Mouse (Mus musculus) forebrain, postnatal 0 days (tissue): ENCODE data around the gene Mcur1. TPM values are rescaled to one million over a fixed set of nuclear protein-coding genes. Genes with fewer than 3 reads are reported as not detected.

Source experiments
- ATAC-seq: fragments of 200-750 bp; cut with Nextera tagmentation; 2 replicates; pipeline ENCODE4 v1.8.0; 2017; ENCODE audit warnings: mild to moderate bottlenecking, moderate library complexity
- DNase-seq: peaks from one replicate; pipeline ENCODE4 v3.0.0-alpha.2; 2015
- H3K27ac ChIP-seq: fragments of 300-500 bp; sonication (generic); 2 replicates; pipeline ENCODE4 v1.5.1; 2014; ENCODE audit warnings: low read depth, mild to moderate bottlenecking, antibody characterized with exemption, low read length, moderate library complexity, mixed read lengths
- H3K27me3 ChIP-seq: fragments of 300-500 bp; sonication (generic); 2 replicates; pipeline ENCODE4 v1.6.1; 2014; ENCODE audit warnings: mild to moderate bottlenecking, low read length, mixed read lengths; ENCODE audit not compliant: insufficient read depth
- H3K36me3 ChIP-seq: fragments of 300-500 bp; sonication (generic); 2 replicates; pipeline ENCODE4 v1.6.1; 2014; ENCODE audit warnings: mild to moderate bottlenecking, moderate library complexity; ENCODE audit not compliant: insufficient read depth
- H3K4me1 ChIP-seq: fragments of 300-500 bp; sonication (generic); 2 replicates; pipeline ENCODE4 v1.6.1; 2014; ENCODE audit warnings: antibody characterized with exemption; ENCODE audit not compliant: insufficient read depth
- H3K4me2 ChIP-seq: fragments of 300-500 bp; sonication (generic); 2 replicates; pipeline ENCODE4 v1.6.1; 2014; ENCODE audit warnings: low read depth, mild to moderate bottlenecking, moderate library complexity
- H3K4me3 ChIP-seq: fragments of 300-500 bp; sonication (generic); 2 replicates; pipeline ENCODE4 v1.5.1; 2014; ENCODE audit warnings: low read depth, low read length, mixed read lengths
- H3K9ac ChIP-seq: fragments of 300-500 bp; sonication (generic); 2 replicates; pipeline ENCODE4 v1.6.1; 2014; ENCODE audit warnings: mild to moderate bottlenecking
- H3K9me3 ChIP-seq: fragments of 300-500 bp; sonication (generic); 2 replicates; pipeline ENCODE4 v1.6.1; 2016; ENCODE audit warnings: low read length
- CTCF ChIP-seq: sonication (generic); IDR thresholded peaks from 2 replicates; pipeline ENCODE4 v1.5.1; 2016; ENCODE audit warnings: antibody characterized with exemption, control low read depth, low read depth
- WGBS: fragments of 180-500 bp; shearing (Covaris S2); extraction: QIAGEN DNeasy Blood & Tissue Kit; methylation state at CpG from one replicate; pipeline ENCODE4 v1.1.7; 2014; 5-methylcytosine and 5-hydroxymethylcytosine counted together
- polyA plus RNA-seq: library from polyadenylated mRNA; unstranded; fragments of >200 nt; fragmentation: Nextera tagmentation; extraction: Ambion mirVana; gene quantifications from 2 replicates; pipeline ENCODE4 v1.2.1, GENCODE M21; 2015
- total RNA-seq: library from RNA; depleted of rRNA; stranded (reverse); fragments of >200 nt; gene quantifications from 2 replicates; pipeline ENCODE4 v1.2.3, GENCODE M21; 2014

The Mcur1 gene
- total and polyA plus RNA-seq, 2 experiments from 2014 or later, result 8.6 to 9.8 TPM

DNA sequence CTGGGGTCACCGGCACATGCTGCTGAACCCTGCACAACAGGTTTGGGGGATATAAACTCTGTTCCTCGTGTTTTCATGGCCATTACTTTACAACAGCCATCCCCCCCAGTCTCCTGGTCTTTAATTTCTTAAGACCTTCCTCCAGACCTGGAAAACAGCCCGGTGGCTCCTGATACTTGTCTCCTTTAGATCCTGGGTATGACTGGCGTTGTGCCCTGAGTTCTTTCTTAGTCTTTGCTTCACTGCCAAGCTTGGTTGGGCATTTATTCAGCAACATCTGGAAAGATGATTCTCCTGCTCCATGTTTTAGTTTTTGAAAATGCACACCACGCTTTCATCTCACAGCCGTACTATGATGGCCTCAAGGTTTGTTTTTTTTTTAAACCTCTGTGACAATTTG lies 40.7 kb downstream of the Mcur1 start:
- no peak for ATAC-seq
- no peak for DNase-seq
- H3K4me2 ChIP-seq, result no peak overlapping the region
- H3K9me3 ChIP-seq, result no peaks in the 10 kb centered on the region
- H3K27ac ChIP-seq, result no peak overlapping the region
- H3K36me3 ChIP-seq, result no peaks in the 10 kb centered on the region
- no peak for TF ChIP-seq CTCF
- 68% methylated on average over 6 of the region's 6 CpGs for WGBS
- no peaks in the 10 kb centered on the region for H3K27me3 ChIP-seq
- H3K9ac ChIP-seq, result no peak overlapping the region
- no peak overlapping the region for H3K4me3 ChIP-seq
- H3K4me1 ChIP-seq, result no peaks in the 10 kb centered on the region

- no peak for DNase-seq
- no peaks in the 10 kb centered on the region for H3K4me1 ChIP-seq
- ATAC-seq, result peak; percentile 25; the same call in 1 of the 2 replicates
- TF ChIP-seq CTCF, result no peak
- H3K9ac ChIP-seq, result no peak overlapping the region
- no peak overlapping the region for H3K27ac ChIP-seq
- 54% methylated on average over 8 of the region's 8 CpGs for WGBS
- H3K27me3 ChIP-seq, result no peaks in the 10 kb centered on the region
- no peaks in the 10 kb centered on the region for H3K9me3 ChIP-seq
- no peak overlapping the region for H3K4me2 ChIP-seq
- H3K4me3 ChIP-seq, result no peak overlapping the region
- no peaks in the 10 kb centered on the region for H3K36me3 ChIP-seq
These were observed 42.6 kb downstream of the Mcur1 start for GRCm38 (mm10) chr13:43517371-43517770.

DNA sequence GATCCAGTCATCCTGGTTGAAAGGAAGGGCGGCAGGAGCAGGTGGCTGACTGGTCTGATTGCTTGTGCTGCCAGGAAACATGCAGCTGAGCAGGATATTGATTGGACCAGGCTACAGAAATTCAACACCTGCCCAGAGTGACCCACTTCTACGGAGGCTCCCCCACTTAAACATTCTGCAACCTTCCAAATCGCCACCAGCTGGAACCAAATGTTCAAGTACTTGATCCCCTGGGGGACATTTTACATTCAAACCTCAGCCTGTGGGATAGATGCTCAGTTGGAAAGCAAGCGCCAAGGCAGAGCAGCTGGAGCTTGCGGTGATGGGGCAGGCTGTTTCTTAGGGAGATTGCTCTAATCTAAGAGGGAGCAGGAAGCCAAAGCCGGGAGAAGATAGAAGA lies 43.1 kb downstream of the Mcur1 start:
- 45% methylated on average over 6 of the region's 6 CpGs for WGBS
- DNase-seq, result no peak
- ATAC-seq, result peak; percentile 38; the same call in 1 of the 2 replicates

DNA sequence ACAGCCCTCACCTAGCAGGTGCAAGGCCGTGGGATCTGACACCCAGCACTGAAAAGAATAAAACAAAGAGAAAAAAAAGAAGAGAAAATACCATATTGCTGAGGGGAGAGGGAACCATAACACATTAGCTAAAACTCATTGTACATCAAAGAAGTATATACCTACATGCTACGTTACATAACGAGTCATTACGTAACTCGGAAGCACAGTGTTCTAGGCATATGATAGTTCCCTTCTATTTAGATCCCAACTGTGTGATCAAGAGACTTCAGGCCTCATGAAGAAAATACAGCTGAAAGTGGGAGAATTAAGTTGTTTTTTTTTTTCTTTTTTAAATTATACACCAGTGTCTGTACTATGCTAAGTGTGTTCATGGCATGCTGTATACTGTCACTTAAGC lies 43.9 kb downstream of the Mcur1 start:
- 89% methylated on average over 5 of the region's 5 CpGs for WGBS
- H3K9ac ChIP-seq, result no peak overlapping the region
- no peaks in the 10 kb centered on the region for H3K4me1 ChIP-seq
- no peak overlapping the region for H3K4me3 ChIP-seq
- no peak for TF ChIP-seq CTCF
- no peak overlapping the region for H3K27ac ChIP-seq
- no peak overlapping the region for H3K4me2 ChIP-seq
- no peaks in the 10 kb centered on the region for H3K36me3 ChIP-seq
- no peak for DNase-seq
- ATAC-seq, result no peak
- H3K27me3 ChIP-seq, result no peaks in the 10 kb centered on the region
- H3K9me3 ChIP-seq, result no peaks in the 10 kb centered on the region

More for the DNA sequence above, 43.1 kb downstream of the Mcur1 start:
- H3K36me3 ChIP-seq, result no peaks in the 10 kb centered on the region
- no peak for TF ChIP-seq CTCF
- H3K4me2 ChIP-seq, result no peak overlapping the region
- no peaks in the 10 kb centered on the region for H3K9me3 ChIP-seq
- no peaks in the 10 kb centered on the region for H3K27me3 ChIP-seq
- no peak overlapping the region for H3K9ac ChIP-seq
- no peak overlapping the region for H3K4me3 ChIP-seq
- no peak overlapping the region for H3K27ac ChIP-seq
- no peaks in the 10 kb centered on the region for H3K4me1 ChIP-seq

DNA sequence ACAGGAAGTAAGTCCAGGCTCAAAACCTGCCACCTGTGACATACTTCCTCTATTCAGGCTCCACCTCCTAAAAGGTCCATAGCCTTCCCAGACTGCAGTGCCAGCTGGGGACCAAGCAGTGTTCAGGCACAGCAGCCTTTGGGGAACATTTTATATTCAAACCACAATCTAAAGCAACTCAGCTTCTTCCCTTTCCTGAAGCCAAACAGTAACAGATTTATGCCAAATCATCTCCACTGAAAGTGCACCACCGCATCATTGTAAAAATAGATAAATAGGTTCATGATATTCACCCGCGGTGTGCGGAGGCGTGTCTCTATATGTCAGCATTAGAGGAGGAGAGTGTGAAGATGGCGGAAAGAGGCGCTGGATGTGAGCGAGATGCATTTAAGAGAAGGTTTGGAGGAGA lies 45.0 kb downstream of the Mcur1 start:
- Histone ChIP-seq H3K9me3 (no peaks in the 10 kb centered on the region), H3K4me3 (no peak overlapping the region), H3K27ac (no peak overlapping the region), H3K4me1 (no peaks in the 10 kb centered on the region), H3K36me3 (no peaks in the 10 kb centered on the region), H3K9ac (no peak overlapping the region), H3K4me2 (no peak overlapping the region), H3K27me3 (no peaks in the 10 kb centered on the region)
- DNase-seq, result no peak
- TF ChIP-seq CTCF, result no peak
- WGBS, result 82% methylated on average over 8 of the region's 8 CpGs
- peak; percentile 23; the same call in 1 of the 2 replicates for ATAC-seq

GRCm38 (mm10) chr13:43512736-43513135 lies 47.3 kb downstream of the Mcur1 start:
- no peak overlapping the region for H3K27ac ChIP-seq
- H3K4me1 ChIP-seq, result no peaks in the 10 kb centered on the region
- no peaks in the 10 kb centered on the region for H3K9me3 ChIP-seq
- no peak overlapping the region for H3K4me3 ChIP-seq
- no peak overlapping the region for H3K9ac ChIP-seq
- no peaks in the 10 kb centered on the region for H3K36me3 ChIP-seq
- DNase-seq (no peak), ATAC-seq (no peak)
- TF ChIP-seq CTCF, result no peak
- H3K4me2 ChIP-seq, result no peak overlapping the region
- WGBS, result 87% methylated on average over 3 of the region's 3 CpGs
- no peaks in the 10 kb centered on the region for H3K27me3 ChIP-seq

GRCm38 (mm10) chr13:43505798-43506197 lies 54.2 kb downstream of the Mcur1 start:
- WGBS, result 93% methylated on average over 3 of the region's 3 CpGs
- H3K4me3 ChIP-seq, result no peak overlapping the region
- no peak overlapping the region for H3K27ac ChIP-seq
- H3K27me3 ChIP-seq, result no peaks in the 10 kb centered on the region
- H3K4me1 ChIP-seq, result no peaks in the 10 kb centered on the region
- no peaks in the 10 kb centered on the region for H3K9me3 ChIP-seq
- H3K36me3 ChIP-seq, result no peaks in the 10 kb centered on the region
- no peak for TF ChIP-seq CTCF
- no peak for DNase-seq
- no peak for ATAC-seq
- no peak overlapping the region for H3K9ac ChIP-seq
- no peak overlapping the region for H3K4me2 ChIP-seq
